Mouse (Mus musculus) intestine, embryonic 15.5 days (tissue): Measurements from ENCODE around the gene Cep68. TPM values are rescaled to one million over a fixed set of nuclear protein-coding genes. Genes with fewer than 3 reads are reported as not detected.

ENCODE experiments used
- ATAC-seq: fragments of 200-750 bp; cut with Nextera tagmentation; 2 replicates; pipeline ENCODE4 v1.8.0; 2017; ENCODE audit warnings: moderate TSS enrichment, moderate library complexity
- H3K27ac ChIP-seq: fragments of 300-500 bp; sonication (generic); 2 replicates; pipeline ENCODE4 v1.5.1; 2015; ENCODE audit warnings: mild to moderate bottlenecking, inconsistent platforms
- H3K27me3 ChIP-seq: fragments of 300-500 bp; sonication (generic); replicated peaks from 2 replicates; pipeline ENCODE4 v1.6.1; 2015; ENCODE audit warnings: inconsistent platforms
- H3K36me3 ChIP-seq: fragments of 300-500 bp; sonication (generic); 2 replicates; pipeline ENCODE4 v1.6.1; 2015; ENCODE audit warnings: inconsistent platforms
- H3K4me1 ChIP-seq: fragments of 300-500 bp; sonication (generic); replicated peaks from 2 replicates; pipeline ENCODE4 v1.6.1; 2015; ENCODE audit warnings: inconsistent platforms
- H3K4me2 ChIP-seq: fragments of 300-500 bp; sonication (generic); replicated peaks from 2 replicates; pipeline ENCODE4 v1.6.1; 2015; ENCODE audit warnings: mild to moderate bottlenecking, inconsistent platforms
- H3K4me3 ChIP-seq: fragments of 300-500 bp; sonication (generic); replicated peaks from 2 replicates; pipeline ENCODE4 v1.5.1; 2015; ENCODE audit warnings: inconsistent platforms
- H3K9ac ChIP-seq: fragments of 300-500 bp; sonication (generic); 2 replicates; pipeline ENCODE4 v1.6.1; 2015; ENCODE audit warnings: inconsistent platforms
- H3K9me3 ChIP-seq: fragments of 300-500 bp; sonication (generic); 2 replicates; pipeline ENCODE4 v1.6.1; 2016; ENCODE audit warnings: inconsistent platforms
- WGBS: fragments of 180-500 bp; shearing (Covaris S2); methylation state at CpG from one replicate; pipeline ENCODE4 v1.1.7; 2015; 5-methylcytosine and 5-hydroxymethylcytosine counted together
- polyA plus RNA-seq: library from polyadenylated mRNA; unstranded; fragments of >200 nt; fragmentation: Nextera tagmentation; extraction: Ambion mirVana; gene quantifications from 2 replicates; pipeline ENCODE4 v1.2.1, GENCODE M21; 2015

The Cep68 gene
- polyA plus RNA-seq, 1 experiment from 2014 or later: 24.5 TPM

DNA sequence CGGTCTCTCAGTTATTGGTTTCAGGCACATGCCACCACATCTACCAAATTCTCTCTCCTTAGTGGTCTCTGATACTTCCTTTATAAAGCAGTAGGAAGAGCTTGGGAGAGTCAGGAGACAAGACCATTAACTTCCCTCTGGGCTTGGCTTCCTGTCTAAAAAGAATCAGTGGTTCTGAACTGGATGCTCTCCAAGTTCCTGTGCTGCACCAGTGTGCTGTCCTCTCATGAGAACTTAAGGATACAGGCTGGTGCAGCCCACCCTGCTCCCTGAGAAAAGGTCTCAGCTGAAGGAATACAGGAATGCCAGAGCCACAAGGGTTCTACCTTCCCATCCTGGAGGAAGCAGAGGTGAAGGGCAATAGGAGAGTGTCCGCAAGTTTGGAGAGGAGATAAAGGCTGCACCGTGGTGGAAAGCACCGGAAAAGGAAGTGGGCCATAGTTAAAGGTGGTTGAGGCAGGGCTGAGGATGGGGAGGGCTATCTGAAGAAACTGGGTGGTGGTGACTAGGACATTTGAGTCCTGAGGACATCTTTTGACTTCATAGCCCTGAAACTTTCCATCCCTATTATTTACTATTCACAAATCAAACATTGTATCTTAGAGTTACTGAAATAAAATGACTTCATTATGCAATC, 56.0 kb downstream of the Cep68 start:
- Histone ChIP-seq H3K27ac (no peak overlapping the region), H3K9ac (no peak overlapping the region), H3K4me2 (no peak overlapping the region), H3K9me3 (no peaks in the 10 kb centered on the region), H3K4me3 (no peak overlapping the region), H3K36me3 (no peaks in the 10 kb centered on the region), H3K27me3 (no peaks in the 10 kb centered on the region), H3K4me1 (no peaks in the 10 kb centered on the region)
- no peak for ATAC-seq
- whole genome bisulfite sequencing: 89% methylated on average over 4 of the region's 4 CpGs

DNA sequence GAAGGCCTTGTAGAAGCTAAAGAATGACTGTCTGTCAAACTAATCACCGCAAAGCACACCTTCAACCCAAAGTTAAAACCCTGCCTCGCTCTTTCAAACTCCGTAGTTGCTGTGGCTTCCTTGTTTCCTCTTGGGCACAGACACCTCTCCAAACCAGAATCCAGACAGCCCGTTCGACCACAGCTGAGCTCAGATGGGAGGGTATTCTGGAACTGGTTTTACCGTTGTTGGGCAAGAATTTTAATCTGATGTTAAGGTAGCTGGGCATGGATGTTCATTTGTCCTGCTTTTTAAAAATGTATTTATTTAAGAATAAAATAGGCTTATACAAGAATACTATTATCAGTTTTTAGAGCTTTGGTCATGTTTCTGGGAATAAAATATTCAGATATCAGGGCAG, 62.0 kb downstream of the Cep68 start:
- 61% methylated on average over 6 of the region's 6 CpGs for WGBS
- no peaks in the 10 kb centered on the region for H3K9me3 ChIP-seq
- no peak overlapping the region for H3K4me3 ChIP-seq
- no peaks in the 10 kb centered on the region for H3K4me1 ChIP-seq
- no peaks in the 10 kb centered on the region for H3K36me3 ChIP-seq
- H3K27ac ChIP-seq: no peak overlapping the region
- no peak overlapping the region for H3K4me2 ChIP-seq
- no peak for ATAC-seq
- H3K27me3 ChIP-seq: no peaks in the 10 kb centered on the region
- H3K9ac ChIP-seq: no peak overlapping the region

Other genes starting within 250 kb of the Cep68 start
- gene Actr2, start 136.5 kb downstream of the Cep68 start, polyA plus RNA-seq: 114 and 135 TPM in 2 replicates
- 329 and 363 TPM in 2 replicates for gene Rab1a, start 48.0 kb downstream of the Cep68 start, polyA plus RNA-seq
- gene Slc1a4, start 83.3 kb upstream of the Cep68 start, polyA plus RNA-seq: 12.5 and 13.1 TPM in 2 replicates